In genomic region chr1:135781220-135781619, GRCm38 (mm10) we compare ENCODE assay signal across 8 mouse cellular contexts. TPM values are rescaled to one million over a fixed set of nuclear protein-coding genes. Genes with fewer than 3 reads are reported as not detected.
DNase-seq lines count a peak whose midpoint lies in the region; ATAC-seq and TF ChIP-seq lines count a peak whose summit lies in the region.

No protein-coding gene starts in this region.

- H3K27me3 ChIP-seq in heart, embryonic 11.5 days (ENCODE audit: control insufficient read depth, insufficient read depth, low read length), result no peaks in the 10 kb centered on the region
- no peaks in the 10 kb centered on the region for H3K27me3 ChIP-seq in intestine, embryonic 15.5 days (replicated peaks)
- peaks cover 11% of the 10 kb centered on the region for H3K27me3 ChIP-seq in midbrain, embryonic 13.5 days

- TF ChIP-seq CTCF in cortical plate, adult 2 months (IDR thresholded peaks at IDR 0.05; ENCODE audit: extremely low read depth, insufficient read depth, low read length), result peak; percentile 94

- no peak; the same call in 1 of the 2 replicates for ATAC-seq in heart, embryonic 11.5 days (replicated peaks; ENCODE audit: insufficient number of reproducible peaks, low FRiP score, low TSS enrichment)
- peak; percentile 50; the same call in 1 of the 2 replicates for ATAC-seq in intestine, embryonic 15.5 days
- ATAC-seq in midbrain, embryonic 13.5 days, result peak; percentile 64; the same call in 1 of the 2 replicates

- H3K27ac ChIP-seq in heart, embryonic 11.5 days (ENCODE audit: low read depth, low read length), result no peak overlapping the region
- peak overlapping the region; percentile 12; the same call in 1 of the 2 replicates for H3K27ac ChIP-seq in cortical plate, adult 2 months (ENCODE audit: insufficient read depth, low read length)
- no peak overlapping the region for H3K27ac ChIP-seq in intestine, embryonic 15.5 days
- H3K27ac ChIP-seq in midbrain, embryonic 13.5 days, result no peak overlapping the region

- intact Hi-C loops in gastrocnemius, postnatal 14 days (cut with DNase I; ENCODE audit: low total_unique reads), result loop anchor here (2.0 kb wide), 2 partner anchors 26 to 62 kb away; no protein-coding TSS in a partner anchor
- intact Hi-C loops in left cerebral cortex, postnatal 25 days (cut with DNase I), result loop anchor here (1.0 to 2.0 kb wide), 2 partner anchors 28 to 62 kb away; no protein-coding TSS in a partner anchor

- WGBS in heart, embryonic 11.5 days (ENCODE audit: insufficient replicate concordance), result 15% methylated on average over 13 of the region's 13 CpGs
- 15% methylated on average over 13 of the region's 13 CpGs for WGBS in intestine, embryonic 15.5 days
- WGBS in midbrain, embryonic 13.5 days, result 16% methylated on average over 13 of the region's 13 CpGs

- H3K9me3 ChIP-seq in heart, embryonic 11.5 days (replicated peaks; ENCODE audit: control insufficient read depth, low read length), result no peaks in the 10 kb centered on the region
- H3K9me3 ChIP-seq in intestine, embryonic 15.5 days, result no peaks in the 10 kb centered on the region
- H3K9me3 ChIP-seq in midbrain, embryonic 13.5 days, result no peaks in the 10 kb centered on the region

- no peak for TF ChIP-seq POLR2A in cortical plate, adult 2 months (IDR thresholded peaks at IDR 0.05; ENCODE audit: extremely low read depth, insufficient read depth, low read length)

- H3K4me2 ChIP-seq in heart, embryonic 11.5 days, result no peak overlapping the region
- no peak overlapping the region for H3K4me2 ChIP-seq in intestine, embryonic 15.5 days (replicated peaks)
- no peak overlapping the region for H3K4me2 ChIP-seq in midbrain, embryonic 13.5 days (replicated peaks)

- H3K4me3 ChIP-seq in heart, embryonic 11.5 days (ENCODE audit: low read depth, low read length), result no peak overlapping the region
- H3K4me3 ChIP-seq in cortical plate, adult 2 months (ENCODE audit: insufficient read depth, low read length), result no peak overlapping the region
- H3K4me3 ChIP-seq in intestine, embryonic 15.5 days (replicated peaks), result no peak overlapping the region
- no peak overlapping the region for H3K4me3 ChIP-seq in midbrain, embryonic 13.5 days (replicated peaks)

- no peaks in the 10 kb centered on the region for H3K36me3 ChIP-seq in heart, embryonic 11.5 days (ENCODE audit: control insufficient read depth, insufficient read depth, low read length)
- no peaks in the 10 kb centered on the region for H3K36me3 ChIP-seq in intestine, embryonic 15.5 days
- H3K36me3 ChIP-seq in midbrain, embryonic 13.5 days, result no peaks in the 10 kb centered on the region

- peak; percentile 97 for DNase-seq in heart, adult 11 months
- peak; percentile 83 for DNase-seq in gastrocnemius, postnatal 14 days
- DNase-seq in left cerebral cortex, postnatal 25 days (ENCODE audit: low spot score in 2 of 2), result peak; percentile 55 to 67
- peak; percentile 32 to 75 for DNase-seq in spleen, postnatal 10 days (ENCODE audit: low spot score in 2 of 2)

- H3K9ac ChIP-seq in heart, embryonic 11.5 days (ENCODE audit: low read depth, low read length), result no peak overlapping the region
- 0 out of 2 replicates have a peak overlapping the region, but pooled peaks have one; percentile 19 for H3K9ac ChIP-seq in intestine, embryonic 15.5 days
- no peak overlapping the region for H3K9ac ChIP-seq in midbrain, embryonic 13.5 days (replicated peaks)

- peaks cover 17% of the 10 kb centered on the region for H3K4me1 ChIP-seq in heart, embryonic 11.5 days (ENCODE audit: control insufficient read depth, insufficient read depth, low read length)
- 0 out of 2 replicates have a peak, but pooled peaks cover 2% of the 10 kb centered on the region for H3K4me1 ChIP-seq in cortical plate, adult 2 months (ENCODE audit: control insufficient read depth, insufficient read depth, low read length)
- peaks cover 13% of the 10 kb centered on the region for H3K4me1 ChIP-seq in intestine, embryonic 15.5 days (replicated peaks)
- H3K4me1 ChIP-seq in midbrain, embryonic 13.5 days (replicated peaks), result peaks cover 15% of the 10 kb centered on the region

RNA-seq across cellular contexts. Expression of gene Tnni1, which starts 2.0 kb away (rescaled TPM):
- polyA plus RNA-seq in heart, embryonic 11.5 days (2014; fragmentation: Nextera tagmentation; extraction: Ambion mirVana), result 3,442 and 3,640 TPM in 2 replicates
- polyA plus RNA-seq in cortical plate, adult 2 months (2012; rRNA removed), result 17.4 and 18.8 TPM in 2 replicates
- total RNA-seq in gastrocnemius, postnatal 14 days (2021), result 100 to 1,000 TPM; 204 to 373 TPM
- polyA plus RNA-seq in intestine, embryonic 15.5 days (2015; fragmentation: Nextera tagmentation; extraction: Ambion mirVana), result 5.4 and 8.3 TPM in 2 replicates
- total RNA-seq in left cerebral cortex, postnatal 25 days (2021), result 1 to 10 TPM; 2.5 to 3.4 TPM
- polyA plus RNA-seq in midbrain, embryonic 13.5 days (2015; fragmentation: Nextera tagmentation; extraction: Ambion mirVana), result 0.20 and 0.34 TPM in 2 replicates

RNA-seq across cellular contexts. Expression of gene Phlda3, which starts 15.3 kb away (rescaled TPM):
- 61.5 and 68.1 TPM in 2 replicates for polyA plus RNA-seq in heart, embryonic 11.5 days (2014; fragmentation: Nextera tagmentation; extraction: Ambion mirVana)
- 55.8 and 57.3 TPM in 2 replicates for polyA plus RNA-seq in cortical plate, adult 2 months (2012; rRNA removed)
- total RNA-seq in gastrocnemius, postnatal 14 days (2021), result 10 to 100 TPM; 25.4 to 39.5 TPM
- polyA plus RNA-seq in intestine, embryonic 15.5 days (2015; fragmentation: Nextera tagmentation; extraction: Ambion mirVana), result 44.5 and 44.6 TPM in 2 replicates
- 10 to 100 TPM; 20.0 to 20.3 TPM for total RNA-seq in left cerebral cortex, postnatal 25 days (2021)
- polyA plus RNA-seq in midbrain, embryonic 13.5 days (2015; fragmentation: Nextera tagmentation; extraction: Ambion mirVana), result 12.5 and 14.8 TPM in 2 replicates

RNA-seq across cellular contexts. Expression of gene Lad1, which starts 37.2 kb away (rescaled TPM):
- polyA plus RNA-seq in heart, embryonic 11.5 days (2014; fragmentation: Nextera tagmentation; extraction: Ambion mirVana), result 2.3 and 3.1 TPM in 2 replicates
- 2.9 and 3.0 TPM in 2 replicates for polyA plus RNA-seq in cortical plate, adult 2 months (2012; rRNA removed)
- total RNA-seq in gastrocnemius, postnatal 14 days (2021), result under 1 TPM; 0.16 to 0.22 TPM
- 179 and 196 TPM in 2 replicates for polyA plus RNA-seq in intestine, embryonic 15.5 days (2015; fragmentation: Nextera tagmentation; extraction: Ambion mirVana)
- total RNA-seq in left cerebral cortex, postnatal 25 days (2021), result 1 to 10 TPM; 1.1 TPM
- 0.36 and 0.37 TPM in 2 replicates for polyA plus RNA-seq in midbrain, embryonic 13.5 days (2015; fragmentation: Nextera tagmentation; extraction: Ambion mirVana)

RNA-seq across cellular contexts. Expression of gene Tnnt2, which starts 54.9 kb away (rescaled TPM):
- polyA plus RNA-seq in heart, embryonic 11.5 days (2014; fragmentation: Nextera tagmentation; extraction: Ambion mirVana), result 3,916 and 3,947 TPM in 2 replicates
- polyA plus RNA-seq in cortical plate, adult 2 months (2012; rRNA removed), result 15.4 and 16.2 TPM in 2 replicates
- total RNA-seq in gastrocnemius, postnatal 14 days (2021), result 10 to 100 TPM; 22.8 to 27.9 TPM
- 16.4 and 17.4 TPM in 2 replicates for polyA plus RNA-seq in intestine, embryonic 15.5 days (2015; fragmentation: Nextera tagmentation; extraction: Ambion mirVana)
- total RNA-seq in left cerebral cortex, postnatal 25 days (2021), result 1 to 10 TPM; 3.9 to 6.3 TPM
- 0.26 and 0.55 TPM in 2 replicates for polyA plus RNA-seq in midbrain, embryonic 13.5 days (2015; fragmentation: Nextera tagmentation; extraction: Ambion mirVana)

Comparison
In these comparisons a context has a peak if more than half of its experiments do, and no peak if none do; other contexts are left out.
1. RNA of gene Tnni1, which starts 2.0 kb away (polyA plus RNA-seq): 3,442 to 3,640 TPM in heart, embryonic 11.5 days; 17.4 to 18.8 TPM in cortical plate, adult 2 months, 5.4 to 8.3 TPM in intestine, embryonic 15.5 days and 0.20 to 0.34 TPM in midbrain, embryonic 13.5 days; every median in the first group is over 100 times any median in the second.
2. RNA of gene Lad1, which starts 37.2 kb away (polyA plus RNA-seq): 179 to 196 TPM in intestine, embryonic 15.5 days; 2.9 to 3.0 TPM in cortical plate, adult 2 months, 2.3 to 3.1 TPM in heart, embryonic 11.5 days and 0.36 to 0.37 TPM in midbrain, embryonic 13.5 days; every median in the first group is over 10 times any median in the second.
3. Peak in every context shown above with its lines, with median percentiles within 50 percentile points of each other: DNase-seq.